Mouse (Mus musculus) forebrain, embryonic 10.5 days (tissue): Measurements from ENCODE around the gene Asgr1. TPM values are rescaled to one million over a fixed set of nuclear protein-coding genes. Genes with fewer than 3 reads are reported as not detected.
A peak's percentile ranks its signal among the peaks of the same experiment; 100 is the strongest.
"Not testable (repeated sequence)": the region's sequence is repeated elsewhere in the genome, so short reads cannot be mapped to it uniquely, and the experiment has no call there.

Experiments
- DNase-seq: peaks from one replicate; pipeline ENCODE4 v3.0.0-alpha.2; 2017; ENCODE audit warnings: low spot score; ENCODE audit errors: extremely low spot score
- H3K27ac ChIP-seq: fragments of 300-500 bp; sonication (generic); 2 replicates; pipeline ENCODE4 v1.5.1; 2016; ENCODE audit warnings: mild to moderate bottlenecking
- H3K27me3 ChIP-seq: fragments of 300-500 bp; sonication (generic); 2 replicates; pipeline ENCODE4 v1.6.1; 2016; ENCODE audit warnings: mild to moderate bottlenecking; ENCODE audit not compliant: poor library complexity, severe bottlenecking
- H3K36me3 ChIP-seq: fragments of 300-500 bp; sonication (generic); replicated peaks from 2 replicates; pipeline ENCODE4 v1.6.1; 2016; ENCODE audit warnings: mild to moderate bottlenecking, moderate library complexity
- H3K4me1 ChIP-seq: fragments of 300-500 bp; sonication (generic); 2 replicates; pipeline ENCODE4 v1.6.1; 2016
- H3K4me3 ChIP-seq: fragments of 300-500 bp; sonication (generic); 2 replicates; pipeline ENCODE4 v1.5.1; 2016; ENCODE audit warnings: mild to moderate bottlenecking, moderate library complexity
- H3K9me3 ChIP-seq: fragments of 300-500 bp; sonication (generic); 2 replicates; pipeline ENCODE4 v1.6.1; 2016; ENCODE audit warnings: mild to moderate bottlenecking, moderate library complexity
- WGBS: fragments of 180-500 bp; shearing (Covaris S2); methylation state at CpG from one replicate; pipeline ENCODE4 v1.1.7; 2016; 5-methylcytosine and 5-hydroxymethylcytosine counted together
- polyA plus RNA-seq: library from polyadenylated mRNA; unstranded; fragments of >200 nt; fragmentation: Nextera tagmentation; extraction: Ambion mirVana; gene quantifications from 2 replicates; pipeline ENCODE4 v1.2.1, GENCODE M21; 2016

Asgr1 gene
- polyA plus RNA-seq, 1 experiment from 2014 or later: 0.71 TPM

- DNase-seq: no peak
- Histone ChIP-seq H3K27me3 (peaks cover 18% of the 10 kb centered on the region), H3K27ac (no peak overlapping the region), H3K4me3 (no peak overlapping the region), H3K4me1 (peaks cover 26% of the 10 kb centered on the region), H3K9me3 (no peaks in the 10 kb centered on the region), H3K36me3 (no peaks in the 10 kb centered on the region)
- 87% methylated on average over 7 of the region's 7 CpGs for WGBS
Measured at GRCm38 (mm10) chr11:70053156-70053555, 729 bp upstream of the Asgr1 start.

- Histone ChIP-seq H3K36me3 (no peaks in the 10 kb centered on the region), H3K4me1 (peaks cover 26% of the 10 kb centered on the region), H3K27ac (peak overlapping the region; percentile 60), H3K4me3 (peak overlapping the region; percentile 22; the same call in 1 of the 2 replicates), H3K9me3 (no peaks in the 10 kb centered on the region), H3K27me3 (peaks cover 18% of the 10 kb centered on the region)
- peak; percentile 78 for DNase-seq
- 23% methylated on average over 18 of the region's 18 CpGs for WGBS
Measured at GRCm38 (mm10) chr11:70055618-70056214, 1.8 kb downstream of the Asgr1 start.

DNA sequence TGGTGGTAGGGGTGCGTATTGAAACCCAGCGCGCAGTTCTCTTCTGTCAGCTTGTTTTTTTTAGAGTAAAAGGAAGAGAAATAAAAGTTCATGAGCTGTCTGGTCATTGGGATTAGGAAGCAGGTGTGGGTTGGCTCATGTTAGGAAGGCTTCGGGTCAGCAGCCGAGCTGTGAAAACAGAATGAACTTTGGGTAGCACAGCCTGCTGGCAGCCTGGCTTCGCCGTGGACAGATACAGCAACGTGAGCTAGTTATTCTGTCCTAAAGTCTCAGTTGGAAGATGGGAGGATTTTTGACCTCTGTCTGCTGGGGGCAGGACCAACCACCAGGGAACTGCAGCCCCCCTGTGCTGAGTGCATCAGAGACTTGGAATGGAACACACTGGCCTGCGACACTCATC lies 3.9 kb downstream of the Asgr1 start:
- H3K27ac ChIP-seq: no peak overlapping the region
- peaks cover 18% of the 10 kb centered on the region for H3K27me3 ChIP-seq
- H3K36me3 ChIP-seq: no peaks in the 10 kb centered on the region
- 85% methylated on average over 9 of the region's 9 CpGs for WGBS
- H3K4me1 ChIP-seq: peaks cover 26% of the 10 kb centered on the region
- H3K4me3 ChIP-seq: no peak overlapping the region
- no peaks in the 10 kb centered on the region for H3K9me3 ChIP-seq
- no peak for DNase-seq

DNA sequence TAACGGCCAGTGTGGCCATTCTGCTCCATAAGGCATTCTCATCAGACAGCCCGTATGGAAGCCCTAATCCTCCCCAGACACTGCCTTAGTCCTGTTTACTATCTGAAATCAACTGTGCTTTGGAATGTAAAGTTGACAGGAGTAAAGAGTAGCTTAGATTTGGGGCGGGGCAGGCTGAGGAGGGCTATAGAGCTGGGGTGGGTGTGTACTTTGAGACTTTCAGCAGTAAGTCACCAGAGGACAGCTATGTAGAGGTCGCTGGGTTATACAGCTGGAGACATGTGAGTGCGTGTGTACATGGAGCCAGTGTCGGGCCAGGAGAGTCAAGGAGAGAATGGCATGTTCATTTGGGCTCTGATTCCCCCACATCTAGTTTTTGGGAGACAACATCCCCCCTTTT lies 6.0 kb downstream of the Asgr1 start:
- H3K4me1 ChIP-seq: peaks cover 26% of the 10 kb centered on the region
- H3K36me3 ChIP-seq: no peaks in the 10 kb centered on the region
- peaks cover 4% of the 10 kb centered on the region; the same call in 1 of the 2 replicates for H3K9me3 ChIP-seq
- 74% methylated on average over 6 of the region's 6 CpGs for WGBS
- no peak for DNase-seq
- peaks cover 12% of the 10 kb centered on the region for H3K27me3 ChIP-seq
- no peak overlapping the region for H3K27ac ChIP-seq
- H3K4me3 ChIP-seq: no peak overlapping the region

DNA sequence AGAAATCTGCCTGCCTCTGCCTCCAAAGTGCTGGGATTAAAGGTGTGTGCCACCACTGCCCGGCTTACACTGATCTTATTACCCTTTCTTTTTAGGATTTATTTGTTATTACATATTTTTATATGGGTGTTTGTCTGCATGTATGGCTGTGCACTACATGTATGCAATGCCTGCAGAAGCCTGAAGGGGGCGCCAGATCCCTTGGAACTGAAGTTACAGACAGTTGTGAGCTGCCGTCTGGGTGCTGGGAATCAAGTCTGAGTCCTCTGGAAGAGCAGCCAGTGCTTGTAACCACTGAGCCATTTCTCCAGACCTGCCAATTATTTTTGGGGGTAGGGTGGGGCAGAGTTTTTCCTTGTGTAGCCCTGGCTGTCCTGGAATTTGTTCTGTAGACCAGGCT lies 9.2 kb downstream of the Asgr1 start:
- Histone ChIP-seq H3K9me3 (peaks cover 4% of the 10 kb centered on the region; the same call in 1 of the 2 replicates), H3K36me3 (no peaks in the 10 kb centered on the region), H3K4me1 (peaks cover 15% of the 10 kb centered on the region), H3K4me3 (no peak overlapping the region), H3K27ac (no peak overlapping the region), H3K27me3 (no peaks in the 10 kb centered on the region)
- WGBS: 71% methylated on average over 3 of the region's 3 CpGs
- no peak for DNase-seq

GRCm38 (mm10) chr11:70066701-70067100 lies 12.8 kb downstream of the Asgr1 start:
- WGBS: 88% methylated on average over 4 of the region's 4 CpGs
- no peak overlapping the region for H3K27ac ChIP-seq
- peaks cover 22% of the 10 kb centered on the region for H3K4me1 ChIP-seq
- no peaks in the 10 kb centered on the region for H3K27me3 ChIP-seq
- no peak for DNase-seq
- no peak overlapping the region for H3K4me3 ChIP-seq
- no peaks in the 10 kb centered on the region for H3K36me3 ChIP-seq
- peaks cover 4% of the 10 kb centered on the region; the same call in 1 of the 2 replicates for H3K9me3 ChIP-seq

DNA sequence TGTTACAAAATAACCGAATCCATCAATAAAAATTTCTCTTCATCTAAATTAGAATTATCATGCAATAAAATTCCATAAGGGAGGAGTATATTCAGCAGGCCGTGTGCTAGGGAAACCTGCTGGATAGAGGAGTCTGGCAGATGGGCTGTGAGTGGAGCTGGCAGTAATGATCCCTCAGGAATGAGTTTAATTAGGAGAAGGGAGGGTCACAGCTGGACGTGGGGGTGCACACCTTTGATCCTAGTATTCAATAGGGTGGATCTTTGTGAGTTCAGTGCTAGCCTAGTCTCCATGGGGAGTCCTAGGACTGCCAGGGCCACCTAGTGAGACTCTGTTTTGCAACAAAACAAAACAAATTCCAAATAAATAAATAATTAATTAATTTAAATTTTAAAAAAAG lies 14.4 kb downstream of the Asgr1 start:
- 37% methylated on average over 3 of the region's 3 CpGs for whole genome bisulfite sequencing
- no peak for DNase-seq
- Histone ChIP-seq H3K4me3 (no peak overlapping the region), H3K36me3 (no peaks in the 10 kb centered on the region), H3K27ac (no peak overlapping the region), H3K9me3 (peaks cover under 1% of the 10 kb centered on the region; the same call in 1 of the 2 replicates), H3K4me1 (peaks cover 22% of the 10 kb centered on the region), H3K27me3 (no peaks in the 10 kb centered on the region)

DNA sequence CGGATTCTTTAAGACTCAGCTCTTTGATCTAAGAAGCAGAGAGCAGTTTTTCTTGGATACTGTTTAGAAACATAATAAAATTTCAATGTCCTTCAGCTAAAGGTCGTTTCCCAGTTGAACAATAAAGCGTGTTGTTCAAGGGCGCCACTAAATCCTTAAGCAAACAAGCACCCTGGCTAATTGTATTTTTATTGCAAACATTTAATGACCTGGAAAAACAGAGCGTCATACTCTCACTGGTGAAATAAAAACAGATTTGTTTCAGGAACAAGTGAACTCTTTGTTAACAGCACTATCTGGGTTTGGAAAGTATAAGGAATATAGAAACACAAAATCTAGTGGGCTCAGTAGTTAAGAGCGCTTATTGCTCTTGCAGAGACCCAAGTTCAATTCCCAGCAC lies 16.2 kb downstream of the Asgr1 start:
- Histone ChIP-seq H3K27me3 (no peaks in the 10 kb centered on the region), H3K4me3 (no peak overlapping the region), H3K36me3 (no peaks in the 10 kb centered on the region), H3K27ac (no peak overlapping the region), H3K9me3 (no peaks in the 10 kb centered on the region), H3K4me1 (peaks cover 25% of the 10 kb centered on the region)
- DNase-seq: no peak
- 77% methylated on average over 6 of the region's 6 CpGs for WGBS

- not testable (repeated sequence) for H3K4me3 ChIP-seq, H3K27me3 ChIP-seq, DNase-seq, H3K27ac ChIP-seq, H3K9me3 ChIP-seq, H3K36me3 ChIP-seq
- WGBS: 84% methylated on average over 3 of the region's 3 CpGs
- peaks cover 26% of the 10 kb centered on the region for H3K4me1 ChIP-seq
Measured at GRCm38 (mm10) chr11:70070603-70071002, 16.7 kb downstream of the Asgr1 start.

GRCm38 (mm10) chr11:70074379-70075071 lies 20.6 kb downstream of the Asgr1 start:
- peak overlapping the region; percentile 60; the same call in 1 of the 2 replicates for H3K27ac ChIP-seq
- no peaks in the 10 kb centered on the region for H3K9me3 ChIP-seq
- H3K27me3 ChIP-seq: no peaks in the 10 kb centered on the region
- peaks cover 4% of the 10 kb centered on the region for H3K4me1 ChIP-seq
- no peaks in the 10 kb centered on the region for H3K36me3 ChIP-seq
- WGBS: 37% methylated on average over 17 of the region's 17 CpGs
- peak; percentile 72 for DNase-seq
- peak overlapping the region; percentile 27 for H3K4me3 ChIP-seq

- 90% methylated on average over 6 of the region's 6 CpGs for WGBS
- no peak overlapping the region for H3K27ac ChIP-seq
- no peaks in the 10 kb centered on the region for H3K36me3 ChIP-seq
- peaks cover 4% of the 10 kb centered on the region for H3K4me1 ChIP-seq
- H3K4me3 ChIP-seq: no peak overlapping the region
- DNase-seq: no peak
- no peaks in the 10 kb centered on the region for H3K9me3 ChIP-seq
- H3K27me3 ChIP-seq: no peaks in the 10 kb centered on the region
Measured at GRCm38 (mm10) chr11:70075581-70075980, 21.7 kb downstream of the Asgr1 start.

GRCm38 (mm10) chr11:70077441-70077840 lies 23.6 kb downstream of the Asgr1 start:
- Histone ChIP-seq H3K36me3 (no peaks in the 10 kb centered on the region), H3K27me3 (no peaks in the 10 kb centered on the region), H3K4me1 (peaks cover 4% of the 10 kb centered on the region), H3K4me3 (no peak overlapping the region), H3K27ac (no peak overlapping the region), H3K9me3 (no peaks in the 10 kb centered on the region)
- WGBS: 76% methylated on average over 3 of the region's 3 CpGs
- DNase-seq: no peak

- no peak overlapping the region for H3K27ac ChIP-seq
- 82% methylated on average over 6 of the region's 6 CpGs for WGBS
- H3K9me3 ChIP-seq: no peaks in the 10 kb centered on the region
- DNase-seq: no peak
- H3K27me3 ChIP-seq: no peaks in the 10 kb centered on the region
- H3K36me3 ChIP-seq: no peaks in the 10 kb centered on the region
- peaks cover 4% of the 10 kb centered on the region for H3K4me1 ChIP-seq
- H3K4me3 ChIP-seq: no peak overlapping the region
Measured at GRCm38 (mm10) chr11:70079175-70079574, 25.3 kb downstream of the Asgr1 start.
